Mouse (Mus musculus): ENCODE measurements around the gene Fam32a. TPM values are rescaled to one million over a fixed set of nuclear protein-coding genes. Genes with fewer than 3 reads are reported as not detected.

Fam32a gene
- polyA plus RNA-seq, 1 experiment from 2014 or later: 53.8 TPM

DNA sequence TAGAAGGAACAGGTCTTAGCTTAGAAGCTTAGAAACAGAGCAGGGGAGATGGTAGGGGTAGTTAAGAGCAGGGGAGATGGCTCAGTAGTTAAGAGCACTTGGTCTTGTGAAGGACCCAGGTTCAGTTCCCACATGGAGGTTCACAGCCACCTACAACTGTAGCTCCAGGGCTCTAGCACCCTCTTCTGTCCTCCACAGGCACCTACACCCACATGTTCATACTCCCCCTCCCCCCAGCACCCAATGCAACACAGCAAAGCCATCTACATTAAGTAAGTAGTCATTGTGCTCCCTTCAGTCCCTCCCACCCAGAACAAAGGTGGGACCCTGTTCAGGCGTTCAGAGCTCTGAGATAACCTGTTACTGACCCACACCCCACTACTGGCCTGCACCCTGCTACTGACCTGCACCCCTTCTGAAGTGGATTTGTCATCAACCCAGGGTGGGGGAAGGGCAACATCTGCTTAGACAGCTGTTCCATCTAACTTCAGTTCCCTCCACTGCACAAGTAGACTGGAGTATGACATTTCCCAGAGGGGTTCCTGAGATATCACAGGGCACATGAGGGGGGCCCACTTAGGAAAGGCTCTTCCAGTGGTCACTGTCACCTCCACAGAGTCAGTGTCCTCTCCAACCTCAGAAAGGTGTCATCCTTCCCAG, 53.7 kb downstream of the Fam32a start:
- no peaks in the 10 kb centered on the region for H3K9me3 ChIP-seq (ENCODE audit: control insufficient read depth, low read length)
- H3K4me1 ChIP-seq (replicated peaks; ENCODE audit: control insufficient read depth, insufficient read depth): no peaks in the 10 kb centered on the region
- WGBS: 55% methylated on average over 1 of the region's 1 CpGs
- ATAC-seq (ENCODE audit: low FRiP score, low TSS enrichment) (no peak), DNase-seq (ENCODE audit: low spot score) (no peak)
- H3K27ac ChIP-seq (replicated peaks): no peak overlapping the region
- H3K4me2 ChIP-seq (replicated peaks; ENCODE audit: low read depth): no peak overlapping the region
- H3K9ac ChIP-seq (ENCODE audit: low read length): no peak overlapping the region
- H3K36me3 ChIP-seq (ENCODE audit: control insufficient read depth, insufficient read depth, low read length): no peaks in the 10 kb centered on the region
- H3K4me3 ChIP-seq (ENCODE audit: low read depth, low read length): no peak overlapping the region
- H3K27me3 ChIP-seq (ENCODE audit: control insufficient read depth, insufficient read depth, low read length): no peaks in the 10 kb centered on the region
- TF ChIP-seq CTCF (IDR thresholded peaks at IDR 0.05; ENCODE audit: low read depth): no peak
- TF ChIP-seq EP300 (optimal IDR thresholded peaks at IDR 0.05): no peak

DNA sequence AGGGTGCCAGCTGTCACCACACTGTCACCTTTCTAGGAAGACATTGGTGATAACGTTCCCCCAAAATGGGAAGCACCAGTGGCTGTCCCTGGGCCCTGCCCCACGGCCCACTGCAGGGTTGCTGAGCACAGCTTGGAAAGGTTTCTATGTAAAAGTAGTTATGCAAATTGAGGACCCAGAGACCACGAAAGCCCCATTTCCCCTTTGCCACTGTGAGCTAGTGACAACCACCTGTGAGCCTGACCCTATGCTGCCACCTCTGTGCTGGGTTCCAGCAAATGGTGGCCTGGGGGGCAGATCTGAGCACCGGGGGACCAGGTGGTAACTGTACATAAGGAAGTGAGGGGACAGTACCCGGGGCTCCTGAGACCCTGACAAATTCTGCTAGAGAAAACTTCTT, 54.3 kb downstream of the Fam32a start:
- Histone ChIP-seq H3K27ac (replicated peaks) (no peak overlapping the region), H3K4me1 (replicated peaks; ENCODE audit: control insufficient read depth, insufficient read depth) (no peaks in the 10 kb centered on the region), H3K27me3 (ENCODE audit: control insufficient read depth, insufficient read depth, low read length) (no peaks in the 10 kb centered on the region), H3K4me2 (replicated peaks; ENCODE audit: low read depth) (no peak overlapping the region), H3K4me3 (ENCODE audit: low read depth, low read length) (no peak overlapping the region), H3K9me3 (ENCODE audit: control insufficient read depth, low read length) (no peaks in the 10 kb centered on the region), H3K9ac (ENCODE audit: low read length) (no peak overlapping the region), H3K36me3 (ENCODE audit: control insufficient read depth, insufficient read depth, low read length) (no peaks in the 10 kb centered on the region)
- DNase-seq (ENCODE audit: low spot score) (no peak), ATAC-seq (ENCODE audit: low FRiP score, low TSS enrichment) (no peak)
- WGBS: 68% methylated on average over 5 of the region's 5 CpGs
- TF ChIP-seq CTCF (IDR thresholded peaks at IDR 0.05; ENCODE audit: low read depth) (no peak), EP300 (optimal IDR thresholded peaks at IDR 0.05) (no peak)

Other genes starting within 250 kb of the Fam32a start
- gene Cyp4f18, start 210.1 kb upstream of the Fam32a start, polyA plus RNA-seq (2015; fragmentation: Nextera tagmentation; extraction: Ambion mirVana): 1.3 and 1.4 TPM in 2 replicates
- not detected in 2 replicates for gene Olfr372, start 178.5 kb upstream of the Fam32a start, polyA plus RNA-seq (2015; fragmentation: Nextera tagmentation; extraction: Ambion mirVana)
- 0.05 TPM in 1 of 2 replicates, not detected in the other for gene Olfr373, start 136.6 kb upstream of the Fam32a start, polyA plus RNA-seq (2015; fragmentation: Nextera tagmentation; extraction: Ambion mirVana)
- gene Olfr374, start 112.7 kb upstream of the Fam32a start, polyA plus RNA-seq (2015; fragmentation: Nextera tagmentation; extraction: Ambion mirVana): 0.06 TPM in 1 of 2 replicates, not detected in the other
- gene Tpm4, start 84.8 kb upstream of the Fam32a start, polyA plus RNA-seq (2015; fragmentation: Nextera tagmentation; extraction: Ambion mirVana): 330 and 364 TPM in 2 replicates
- gene Rab8a, start 58.5 kb upstream of the Fam32a start, polyA plus RNA-seq (2015; fragmentation: Nextera tagmentation; extraction: Ambion mirVana): 84.0 and 88.6 TPM in 2 replicates
- gene Hsh2d, start 30.1 kb upstream of the Fam32a start, polyA plus RNA-seq (2015; fragmentation: Nextera tagmentation; extraction: Ambion mirVana): 3.9 TPM in 2 replicates
- gene Cib3, start 6.9 kb upstream of the Fam32a start, polyA plus RNA-seq (2015; fragmentation: Nextera tagmentation; extraction: Ambion mirVana): 0.45 and 0.79 TPM in 2 replicates
- not detected in 2 replicates for gene Gm11034, start 6.1 kb upstream of the Fam32a start, polyA plus RNA-seq (2015; fragmentation: Nextera tagmentation; extraction: Ambion mirVana)
- 38.2 and 42.0 TPM in 2 replicates for gene Ap1m1, start 20.3 kb downstream of the Fam32a start, polyA plus RNA-seq (2015; fragmentation: Nextera tagmentation; extraction: Ambion mirVana)
- 9.6 and 9.9 TPM in 2 replicates for gene Gm10282, start 85.5 kb downstream of the Fam32a start, polyA plus RNA-seq (2015; fragmentation: Nextera tagmentation; extraction: Ambion mirVana)
- gene Klf2, start 99.3 kb downstream of the Fam32a start, polyA plus RNA-seq (2015; fragmentation: Nextera tagmentation; extraction: Ambion mirVana): 9.5 and 11.1 TPM in 2 replicates
- 20.7 and 23.5 TPM in 2 replicates for gene Eps15l1, start 201.7 kb downstream of the Fam32a start, polyA plus RNA-seq (2015; fragmentation: Nextera tagmentation; extraction: Ambion mirVana)
- 5.4 TPM in 2 replicates for gene Calr3, start 224.1 kb downstream of the Fam32a start, polyA plus RNA-seq (2015; fragmentation: Nextera tagmentation; extraction: Ambion mirVana)
- 4.2 and 5.4 TPM in 2 replicates for gene 1700030K09Rik, start 224.2 kb downstream of the Fam32a start, polyA plus RNA-seq (2015; fragmentation: Nextera tagmentation; extraction: Ambion mirVana)

Measured in stomach, postnatal 0 days (tissue).